Mouse (Mus musculus): ENCODE data around the gene Tctn3. TPM values are rescaled to one million over a fixed set of nuclear protein-coding genes. Genes with fewer than 3 reads are reported as not detected.
A peak's percentile ranks its signal among the peaks of the same experiment; 100 is the strongest.

Tctn3 gene
- total RNA-seq, 2 experiments from 2014 or later = 0.68 TPM; not detected in 1

GRCm38 (mm10) chr19:40563880-40564645, 48.0 kb downstream of the Tctn3 start:
- peak; percentile 49 for ATAC-seq (replicated peaks; ENCODE audit: low FRiP score, poor library complexity, severe bottlenecking)

DNA sequence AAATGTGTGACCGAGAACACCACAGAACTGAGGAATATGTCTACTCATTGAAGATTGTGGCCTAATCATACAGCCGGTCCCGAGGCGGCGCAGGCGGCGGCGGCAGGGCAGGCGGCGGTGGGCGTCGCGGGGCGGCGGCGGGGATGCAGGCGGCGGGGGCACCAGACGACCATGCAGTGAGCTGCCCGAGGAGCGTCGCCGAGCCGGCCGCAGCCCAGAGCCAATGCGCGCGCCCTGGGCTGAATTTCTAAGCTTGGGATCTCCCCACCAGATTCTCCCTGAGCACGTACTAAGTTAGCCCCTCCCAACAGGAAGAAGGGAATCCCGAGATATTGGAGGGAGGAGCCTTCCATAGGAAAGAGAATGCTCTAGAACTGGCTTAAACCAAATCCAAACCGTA, 50.5 kb downstream of the Tctn3 start:
- peak; percentile 67 for ATAC-seq (replicated peaks; ENCODE audit: low FRiP score, poor library complexity, severe bottlenecking)

- ATAC-seq (replicated peaks; ENCODE audit: low FRiP score, poor library complexity, severe bottlenecking) = no peak
Measured at GRCm38 (mm10) chr19:40556029-40556428, 56.0 kb downstream of the Tctn3 start.

- no peak for ATAC-seq (replicated peaks; ENCODE audit: low FRiP score, poor library complexity, severe bottlenecking)
Measured at GRCm38 (mm10) chr19:40555136-40555535, 56.9 kb downstream of the Tctn3 start.

DNA sequence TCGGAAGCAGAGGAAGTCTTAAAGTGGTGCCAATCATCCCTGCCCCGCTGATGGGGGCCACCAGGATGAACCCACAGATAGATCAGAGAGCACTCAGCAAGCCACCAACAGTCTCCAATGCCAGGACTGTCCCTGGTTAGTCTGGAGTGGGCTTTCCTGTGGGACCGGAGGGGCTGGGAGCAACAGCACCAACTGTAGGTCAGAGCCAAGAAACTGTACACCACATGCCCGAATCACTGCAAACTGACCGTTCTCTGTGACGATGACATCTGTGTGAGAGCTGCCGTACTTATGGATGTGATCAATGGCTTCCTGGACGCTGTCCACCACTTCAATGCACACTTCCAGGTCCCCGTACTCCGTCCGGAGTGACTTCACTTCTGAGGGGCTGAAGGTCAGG, 57.7 kb downstream of the Tctn3 start:
- ATAC-seq (replicated peaks; ENCODE audit: low FRiP score, poor library complexity, severe bottlenecking) = no peak

- ATAC-seq (replicated peaks; ENCODE audit: low FRiP score, poor library complexity, severe bottlenecking) = no peak
Measured at GRCm38 (mm10) chr19:40553849-40554248, 58.2 kb downstream of the Tctn3 start.

GRCm38 (mm10) chr19:40553014-40553789, 58.8 kb downstream of the Tctn3 start:
- peak; percentile 80 for ATAC-seq (replicated peaks; ENCODE audit: low FRiP score, poor library complexity, severe bottlenecking)

- no peak for ATAC-seq (replicated peaks; ENCODE audit: low FRiP score, poor library complexity, severe bottlenecking)
Measured at GRCm38 (mm10) chr19:40549516-40550135, 62.4 kb downstream of the Tctn3 start.

GRCm38 (mm10) chr19:40548796-40549515, 63.1 kb downstream of the Tctn3 start:
- no peak for ATAC-seq (replicated peaks; ENCODE audit: low FRiP score, poor library complexity, severe bottlenecking)

GRCm38 (mm10) chr19:40548386-40548785, 63.6 kb downstream of the Tctn3 start:
- ATAC-seq (replicated peaks; ENCODE audit: low FRiP score, poor library complexity, severe bottlenecking) = no peak

Other genes with a start within 250 kb of the Tctn3 start
- gene Sorbs1, start 98.5 kb downstream of the Tctn3 start, total RNA-seq (2015; ENCODE audit: low replicate concordance) = 28.8 and 41.5 TPM in 2 replicates
- gene Sorbs1, start 98.5 kb downstream of the Tctn3 start, total RNA-seq (2017; ENCODE audit: low replicate concordance) = 45.9 and 46.2 TPM in 2 replicates
- gene Aldh18a1, start 23.8 kb downstream of the Tctn3 start, total RNA-seq (2015; ENCODE audit: low replicate concordance) = 8.2 and 12.5 TPM in 2 replicates
- gene Aldh18a1, start 23.8 kb downstream of the Tctn3 start, total RNA-seq (2017; ENCODE audit: low replicate concordance) = 6.4 and 6.8 TPM in 2 replicates
- 6.1 and 13.1 TPM in 2 replicates for gene Entpd1, start 133 bp upstream of the Tctn3 start, total RNA-seq (2015; ENCODE audit: low replicate concordance)
- gene Entpd1, start 133 bp upstream of the Tctn3 start, total RNA-seq (2017; ENCODE audit: low replicate concordance) = 20.1 and 26.1 TPM in 2 replicates
- 0.63 TPM in 1 of 2 replicates, not detected in the other for gene Cc2d2b, start 136.5 kb upstream of the Tctn3 start, total RNA-seq (2015; ENCODE audit: low replicate concordance)
- gene Cc2d2b, start 136.5 kb upstream of the Tctn3 start, total RNA-seq (2017; ENCODE audit: low replicate concordance) = not detected in 2 replicates
- 0.84 and 1.7 TPM in 2 replicates for gene Ccnj, start 219.0 kb upstream of the Tctn3 start, total RNA-seq (2015; ENCODE audit: low replicate concordance)
- gene Ccnj, start 219.0 kb upstream of the Tctn3 start, total RNA-seq (2017; ENCODE audit: low replicate concordance) = 1.2 and 2.4 TPM in 2 replicates

All from erythroblast, adult 5-6 weeks (primary cell).